Mouse (Mus musculus): ENCODE data around the gene Tubb4b. TPM values are rescaled to one million over a fixed set of nuclear protein-coding genes. Genes with fewer than 3 reads are reported as not detected.
A peak's percentile ranks its signal among the peaks of the same experiment; 100 is the strongest.

Tubb4b gene
- total and polyA plus RNA-seq, 2 experiments from 2014 or later: 244 to 665 TPM

DNA sequence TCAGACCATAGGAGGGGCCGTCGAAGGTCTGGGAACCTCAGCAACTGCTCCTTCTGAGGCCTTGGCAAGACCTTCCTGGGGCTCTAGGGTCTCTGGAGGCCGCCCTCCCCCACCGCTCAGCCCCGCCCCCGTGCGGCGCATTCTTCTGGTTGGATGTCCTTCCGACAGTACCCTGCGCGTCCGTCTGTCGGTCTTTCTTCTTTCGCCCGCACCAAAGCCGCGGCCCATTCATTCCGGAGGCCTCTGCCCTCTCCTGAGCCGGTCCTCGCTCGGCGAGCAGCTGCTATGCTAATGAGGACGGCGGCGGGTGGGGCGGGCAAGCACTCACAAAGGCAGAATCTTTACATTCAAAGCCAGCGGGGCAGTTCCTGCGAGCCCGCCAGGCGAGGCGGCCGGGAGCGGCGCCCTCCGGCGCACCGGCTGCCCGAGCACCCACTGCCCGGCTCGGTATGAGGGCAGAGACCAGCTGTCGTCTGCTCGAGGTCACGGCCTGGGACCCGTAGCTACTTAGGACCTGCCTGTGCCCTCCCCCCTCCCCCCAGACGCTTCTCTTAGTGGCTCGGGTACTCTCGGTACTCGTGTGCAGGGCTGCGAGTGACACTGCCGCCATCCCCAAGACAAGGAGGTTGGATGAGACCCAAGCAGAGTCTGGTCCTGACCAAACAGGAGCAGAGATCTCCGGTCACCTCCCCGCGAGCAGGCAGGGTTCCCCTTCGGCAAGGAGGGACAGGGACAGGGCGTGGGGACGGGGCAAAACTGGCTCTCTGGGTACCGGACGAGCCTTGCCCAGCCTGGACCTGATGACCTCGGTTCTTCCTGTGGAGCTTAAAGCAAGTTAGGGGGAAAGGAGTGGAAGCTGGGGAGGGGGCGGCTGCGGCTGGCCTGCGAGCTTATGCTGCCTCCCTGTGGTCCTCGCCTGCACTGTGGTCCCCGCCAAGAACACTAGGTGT is 38.6 kb downstream of the Tubb4b start:
- no peaks in the 10 kb centered on the region for H3K27me3 ChIP-seq (ENCODE audit: control insufficient read depth, insufficient read depth, low read length)
- whole genome bisulfite sequencing: 2% methylated on average over 63 of the region's 64 CpGs

DNA sequence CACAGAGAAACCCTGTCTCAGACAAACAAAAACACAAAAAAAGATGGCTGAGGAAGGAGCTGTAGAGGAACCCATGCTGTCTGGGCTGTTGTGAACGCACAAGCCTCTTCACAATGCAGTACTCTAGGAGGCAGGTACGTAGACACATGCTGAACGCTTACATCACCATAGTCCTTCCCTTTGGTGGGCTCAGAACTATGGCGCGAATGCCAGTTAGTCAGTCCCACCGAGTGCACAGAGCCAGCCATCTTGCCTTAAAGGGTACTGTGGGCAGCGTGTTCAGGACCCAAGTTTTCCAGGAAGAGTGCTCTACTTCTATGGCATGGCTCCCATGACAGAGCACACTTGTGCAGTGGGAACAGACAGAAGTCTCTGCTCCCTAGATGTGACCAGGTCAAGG is 40.0 kb downstream of the Tubb4b start:
- ATAC-seq (ENCODE audit: insufficient read depth, low read depth): no peak
- H3K4me2 ChIP-seq (ENCODE audit: low read depth, low read length): no peak overlapping the region
- no peak for DNase-seq (ENCODE audit: low spot score)
- TF ChIP-seq CTCF (IDR thresholded peaks at IDR 0.05; ENCODE audit: low read depth) (no peak), EP300 (IDR thresholded peaks at IDR 0.05; ENCODE audit: low read depth) (no peak)
- 0 out of 2 replicates have a peak, but pooled peaks cover 6% of the 10 kb centered on the region for H3K27me3 ChIP-seq (ENCODE audit: control insufficient read depth, insufficient read depth, low read length)
- no peak overlapping the region for H3K27ac ChIP-seq (ENCODE audit: low read depth)
- H3K4me3 ChIP-seq (ENCODE audit: low read depth, low read length): no peak overlapping the region
- no peaks in the 10 kb centered on the region for H3K36me3 ChIP-seq (replicated peaks; ENCODE audit: control insufficient read depth, insufficient read depth, low read length)
- WGBS: 92% methylated on average over 7 of the region's 7 CpGs
- peaks cover 11% of the 10 kb centered on the region for H3K4me1 ChIP-seq (ENCODE audit: control insufficient read depth, insufficient read depth)
- H3K9ac ChIP-seq (replicated peaks; ENCODE audit: low read depth, low read length): no peak overlapping the region
- H3K9me3 ChIP-seq (replicated peaks; ENCODE audit: control insufficient read depth, low read length): no peaks in the 10 kb centered on the region

More for the DNA sequence above, 38.6 kb downstream of the Tubb4b start:
- no peaks in the 10 kb centered on the region for H3K36me3 ChIP-seq (replicated peaks; ENCODE audit: control insufficient read depth, insufficient read depth, low read length)
- DNase-seq (ENCODE audit: low spot score): peak; percentile 45
- H3K9me3 ChIP-seq (replicated peaks; ENCODE audit: control insufficient read depth, low read length): no peaks in the 10 kb centered on the region
- H3K4me3 ChIP-seq (ENCODE audit: low read depth, low read length): peak overlapping the region; percentile 47
- H3K4me2 ChIP-seq (ENCODE audit: low read depth, low read length): peak overlapping the region; percentile 76
- H3K9ac ChIP-seq (replicated peaks; ENCODE audit: low read depth, low read length): peak overlapping the region; percentile 52
- peaks cover 11% of the 10 kb centered on the region for H3K4me1 ChIP-seq (ENCODE audit: control insufficient read depth, insufficient read depth)
- peak overlapping the region; percentile 63 for H3K27ac ChIP-seq (ENCODE audit: low read depth)
- TF ChIP-seq EP300 (IDR thresholded peaks at IDR 0.05; ENCODE audit: low read depth): 0 out of 2 replicates have a peak, but pooled peaks have one; percentile 18
- peak; percentile 59 for TF ChIP-seq CTCF (IDR thresholded peaks at IDR 0.05; ENCODE audit: low read depth)
- ATAC-seq (ENCODE audit: insufficient read depth, low read depth): peak; percentile 34

GRCm38 (mm10) chr2:25183336-25183735 is 41.2 kb downstream of the Tubb4b start:
- Histone ChIP-seq H3K27ac (ENCODE audit: low read depth) (no peak overlapping the region), H3K27me3 (ENCODE audit: control insufficient read depth, insufficient read depth, low read length) (0 out of 2 replicates have a peak, but pooled peaks cover 6% of the 10 kb centered on the region), H3K4me3 (ENCODE audit: low read depth, low read length) (peak overlapping the region; percentile 62), H3K9me3 (replicated peaks; ENCODE audit: control insufficient read depth, low read length) (no peaks in the 10 kb centered on the region), H3K36me3 (replicated peaks; ENCODE audit: control insufficient read depth, insufficient read depth, low read length) (no peaks in the 10 kb centered on the region), H3K4me2 (ENCODE audit: low read depth, low read length) (peak overlapping the region; percentile 82), H3K9ac (replicated peaks; ENCODE audit: low read depth, low read length) (no peak overlapping the region), H3K4me1 (ENCODE audit: control insufficient read depth, insufficient read depth) (peaks cover 17% of the 10 kb centered on the region)
- 69% methylated on average over 2 of the region's 2 CpGs for WGBS
- TF ChIP-seq EP300 (IDR thresholded peaks at IDR 0.05; ENCODE audit: low read depth) (no peak), CTCF (IDR thresholded peaks at IDR 0.05; ENCODE audit: low read depth) (no peak)
- ATAC-seq (ENCODE audit: insufficient read depth, low read depth): no peak
- DNase-seq (ENCODE audit: low spot score): no peak

GRCm38 (mm10) chr2:25182664-25183063 is 41.8 kb downstream of the Tubb4b start:
- TF ChIP-seq EP300 (IDR thresholded peaks at IDR 0.05; ENCODE audit: low read depth) (no peak), CTCF (IDR thresholded peaks at IDR 0.05; ENCODE audit: low read depth) (no peak)
- ATAC-seq (ENCODE audit: insufficient read depth, low read depth) (no peak), DNase-seq (ENCODE audit: low spot score) (no peak)
- Histone ChIP-seq H3K4me1 (ENCODE audit: control insufficient read depth, insufficient read depth) (peaks cover 24% of the 10 kb centered on the region), H3K4me3 (ENCODE audit: low read depth, low read length) (peak overlapping the region; percentile 62), H3K9ac (replicated peaks; ENCODE audit: low read depth, low read length) (peak overlapping the region; percentile 31; the same call in 1 of the 2 replicates), H3K4me2 (ENCODE audit: low read depth, low read length) (peak overlapping the region; percentile 82), H3K27me3 (ENCODE audit: control insufficient read depth, insufficient read depth, low read length) (0 out of 2 replicates have a peak, but pooled peaks cover 6% of the 10 kb centered on the region), H3K27ac (ENCODE audit: low read depth) (no peak overlapping the region), H3K36me3 (replicated peaks; ENCODE audit: control insufficient read depth, insufficient read depth, low read length) (no peaks in the 10 kb centered on the region), H3K9me3 (replicated peaks; ENCODE audit: control insufficient read depth, low read length) (no peaks in the 10 kb centered on the region)
- WGBS: 25% methylated on average over 6 of the region's 6 CpGs

DNA sequence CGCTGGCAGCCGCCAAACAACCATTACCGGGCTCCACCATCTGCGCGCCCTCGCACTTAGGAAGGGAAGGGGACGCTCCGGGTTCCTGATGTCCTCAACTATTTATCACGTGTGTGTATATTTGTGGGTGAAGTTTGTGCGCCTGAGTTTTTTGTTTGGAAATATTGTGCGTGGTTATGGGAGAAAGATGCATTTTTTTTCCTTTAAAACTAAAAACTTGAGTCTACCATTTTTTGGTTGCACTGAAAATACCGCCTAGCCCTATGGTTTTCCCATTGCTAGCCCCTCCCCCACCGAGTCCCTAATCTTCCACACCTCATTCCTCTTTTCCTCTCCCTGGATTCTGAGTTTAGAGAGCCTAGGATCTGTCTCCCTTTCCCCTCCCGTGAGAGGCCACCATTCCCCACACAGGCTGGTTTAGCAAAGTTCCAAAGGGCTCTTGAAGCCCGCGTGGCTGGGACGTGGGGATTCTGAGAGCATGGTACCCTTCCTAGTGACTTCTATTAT is 42.6 kb downstream of the Tubb4b start:
- peak overlapping the region; percentile 62 for H3K9ac ChIP-seq (replicated peaks; ENCODE audit: low read depth, low read length)
- no peak for TF ChIP-seq EP300 (IDR thresholded peaks at IDR 0.05; ENCODE audit: low read depth)
- no peak for TF ChIP-seq CTCF (IDR thresholded peaks at IDR 0.05; ENCODE audit: low read depth)
- peak overlapping the region; percentile 82 for H3K4me2 ChIP-seq (ENCODE audit: low read depth, low read length)
- peak overlapping the region; percentile 86 for H3K27ac ChIP-seq (ENCODE audit: low read depth)
- no peaks in the 10 kb centered on the region for H3K36me3 ChIP-seq (replicated peaks; ENCODE audit: control insufficient read depth, insufficient read depth, low read length)
- H3K9me3 ChIP-seq (replicated peaks; ENCODE audit: control insufficient read depth, low read length): no peaks in the 10 kb centered on the region
- peaks cover 30% of the 10 kb centered on the region for H3K4me1 ChIP-seq (ENCODE audit: control insufficient read depth, insufficient read depth)
- H3K27me3 ChIP-seq (ENCODE audit: control insufficient read depth, insufficient read depth, low read length): 0 out of 2 replicates have a peak, but pooled peaks cover 6% of the 10 kb centered on the region
- DNase-seq (ENCODE audit: low spot score): no peak
- ATAC-seq (ENCODE audit: insufficient read depth, low read depth): no peak
- WGBS: 1% methylated on average over 17 of the region's 17 CpGs
- peak overlapping the region; percentile 62 for H3K4me3 ChIP-seq (ENCODE audit: low read depth, low read length)

Measured in heart, postnatal 0 days (tissue).